Mouse (Mus musculus) limb, embryonic 14.5 days (tissue): ENCODE measurements at regions not wholly inside any gene's neighbourhood (a gene's known extent, or its start where the extent isn't known, plus 50 kb on each side); places are given as distances from the start of the nearest gene placed in this dataset.

Experiments
- ATAC-seq: fragments of 200-750 bp; cut with Nextera tagmentation; 2 replicates; pipeline ENCODE4 v1.8.0; 2017; ENCODE audit warnings: low read depth, moderate number of reproducible peaks, moderate TSS enrichment; ENCODE audit not compliant: low FRiP score
- DNase-seq: peaks from one replicate; pipeline ENCODE4 v3.0.0-alpha.2; 2015; ENCODE audit warnings: low spot score
- H3K27ac ChIP-seq: fragments of 300-500 bp; sonication (generic); replicated peaks from 2 replicates; pipeline ENCODE4 v1.5.1; 2014; ENCODE audit warnings: low read depth, mild to moderate bottlenecking, low read length, moderate library complexity, mixed read lengths
- H3K27me3 ChIP-seq: fragments of 300-500 bp; sonication (generic); 2 replicates; pipeline ENCODE4 v1.6.1; 2014; ENCODE audit warnings: low read length, mixed read lengths; ENCODE audit not compliant: control insufficient read depth, insufficient read depth
- H3K36me3 ChIP-seq: fragments of 300-500 bp; sonication (generic); 2 replicates; pipeline ENCODE4 v1.6.1; 2014; ENCODE audit warnings: mild to moderate bottlenecking, low read length, moderate library complexity, mixed read lengths; ENCODE audit not compliant: control insufficient read depth, insufficient read depth
- H3K4me1 ChIP-seq: fragments of 300-500 bp; sonication (generic); 2 replicates; pipeline ENCODE4 v1.6.1; 2014; ENCODE audit warnings: antibody characterized with exemption, low read length, mixed read lengths; ENCODE audit not compliant: control insufficient read depth, insufficient read depth
- H3K4me2 ChIP-seq: fragments of 300-500 bp; sonication (generic); replicated peaks from 2 replicates; pipeline ENCODE4 v1.6.1; 2014; ENCODE audit warnings: low read depth, mild to moderate bottlenecking, low read length, moderate library complexity; ENCODE audit not compliant: severe bottlenecking
- H3K4me3 ChIP-seq: fragments of 300-500 bp; sonication (generic); replicated peaks from 2 replicates; pipeline ENCODE4 v1.5.1; 2014; ENCODE audit warnings: low read length
- H3K9ac ChIP-seq: fragments of 300-500 bp; sonication (generic); 2 replicates; pipeline ENCODE4 v1.6.1; 2014; ENCODE audit warnings: mild to moderate bottlenecking, low read depth, low read length, moderate library complexity; ENCODE audit not compliant: severe bottlenecking
- H3K9me3 ChIP-seq: fragments of 300-500 bp; sonication (generic); 2 replicates; pipeline ENCODE4 v1.6.1; 2016; ENCODE audit warnings: low read length; ENCODE audit not compliant: control insufficient read depth
- POLR2A ChIP-seq: fragments of 200-500 bp; IDR thresholded peaks from 2 replicates; pipeline ENCODE4 v1.8.0; 2012; ENCODE audit warnings: inconsistent platforms, mild to moderate bottlenecking, moderate library complexity, borderline replicate concordance; ENCODE audit not compliant: insufficient read depth, insufficient read length; ENCODE audit errors: extremely low read depth
- WGBS: fragments of 180-500 bp; shearing (Covaris S2); extraction: QIAGEN DNeasy Blood & Tissue Kit; methylation state at CpG from one replicate; pipeline ENCODE4 v1.1.7; 2014; 5-methylcytosine and 5-hydroxymethylcytosine counted together

- Histone ChIP-seq H3K4me2 (no peak overlapping the region), H3K4me3 (no peak overlapping the region), H3K27ac (no peak overlapping the region), H3K4me1 (no peaks in the 10 kb centered on the region), H3K27me3 (no peaks in the 10 kb centered on the region), H3K36me3 (no peaks in the 10 kb centered on the region), H3K9ac (no peak overlapping the region), H3K9me3 (no peaks in the 10 kb centered on the region)
- no peak for TF ChIP-seq POLR2A
- ATAC-seq, result no peak
- 87% methylated on average over 14 of the region's 14 CpGs for WGBS
- no peak for DNase-seq
Measured at GRCm38 (mm10) chr7:75959903-75960620, 112.0 kb downstream of the Klhl25 start.

GRCm38 (mm10) chr7:75968177-75968576 lies 120.1 kb downstream of the Klhl25 start:
- 82% methylated on average over 5 of the region's 5 CpGs for WGBS
- ATAC-seq (peak; percentile 47; the same call in 1 of the 2 replicates), DNase-seq (no peak)
- no peak overlapping the region for H3K4me2 ChIP-seq
- H3K36me3 ChIP-seq, result no peaks in the 10 kb centered on the region
- H3K9me3 ChIP-seq, result no peaks in the 10 kb centered on the region
- no peak for TF ChIP-seq POLR2A
- H3K27me3 ChIP-seq, result no peaks in the 10 kb centered on the region
- no peaks in the 10 kb centered on the region for H3K4me1 ChIP-seq
- H3K27ac ChIP-seq, result no peak overlapping the region
- H3K9ac ChIP-seq, result no peak overlapping the region
- no peak overlapping the region for H3K4me3 ChIP-seq

- DNase-seq, result no peak
- no peak overlapping the region for H3K9ac ChIP-seq
- H3K4me1 ChIP-seq, result no peaks in the 10 kb centered on the region
- no peak overlapping the region for H3K4me2 ChIP-seq
- no peak for TF ChIP-seq POLR2A
- no peaks in the 10 kb centered on the region for H3K9me3 ChIP-seq
- H3K4me3 ChIP-seq, result no peak overlapping the region
- no peak overlapping the region for H3K27ac ChIP-seq
- WGBS, result 51% methylated on average over 7 of the region's 7 CpGs
- H3K36me3 ChIP-seq, result no peaks in the 10 kb centered on the region
- H3K27me3 ChIP-seq, result no peaks in the 10 kb centered on the region
- no peak for ATAC-seq
Measured at GRCm38 (mm10) chr7:75970914-75971313, 122.8 kb downstream of the Klhl25 start.

GRCm38 (mm10) chr7:75971706-75972105 lies 123.6 kb downstream of the Klhl25 start:
- Histone ChIP-seq H3K4me3 (no peak overlapping the region), H3K4me2 (no peak overlapping the region), H3K27ac (no peak overlapping the region), H3K9me3 (no peaks in the 10 kb centered on the region), H3K27me3 (no peaks in the 10 kb centered on the region), H3K9ac (no peak overlapping the region), H3K36me3 (no peaks in the 10 kb centered on the region), H3K4me1 (no peaks in the 10 kb centered on the region)
- no peak for ATAC-seq
- 88% methylated on average over 3 of the region's 3 CpGs for WGBS
- TF ChIP-seq POLR2A, result no peak
- no peak for DNase-seq

- DNase-seq (no peak), ATAC-seq (no peak)
- 62% methylated on average over 5 of the region's 5 CpGs for WGBS
Measured at GRCm38 (mm10) chr7:75981560-75981959, 133.4 kb downstream of the Klhl25 start.

More at GRCm38 (mm10) chr7:75981560-75981959, 133.4 kb downstream of the Klhl25 start:
- no peak overlapping the region for H3K27ac ChIP-seq
- H3K27me3 ChIP-seq, result no peaks in the 10 kb centered on the region
- no peak overlapping the region for H3K4me2 ChIP-seq
- no peaks in the 10 kb centered on the region for H3K36me3 ChIP-seq
- no peak for TF ChIP-seq POLR2A
- H3K4me1 ChIP-seq, result no peaks in the 10 kb centered on the region
- no peak overlapping the region for H3K4me3 ChIP-seq
- no peak overlapping the region for H3K9ac ChIP-seq
- H3K9me3 ChIP-seq, result no peaks in the 10 kb centered on the region
